Mouse (Mus musculus): ENCODE data around the gene Atp1a2. TPM values are rescaled to one million over a fixed set of nuclear protein-coding genes. Genes with fewer than 3 reads are reported as not detected.

The Atp1a2 gene
- polyA plus RNA-seq, 1 experiment from 2014 or later, result 14.9 TPM

DNA sequence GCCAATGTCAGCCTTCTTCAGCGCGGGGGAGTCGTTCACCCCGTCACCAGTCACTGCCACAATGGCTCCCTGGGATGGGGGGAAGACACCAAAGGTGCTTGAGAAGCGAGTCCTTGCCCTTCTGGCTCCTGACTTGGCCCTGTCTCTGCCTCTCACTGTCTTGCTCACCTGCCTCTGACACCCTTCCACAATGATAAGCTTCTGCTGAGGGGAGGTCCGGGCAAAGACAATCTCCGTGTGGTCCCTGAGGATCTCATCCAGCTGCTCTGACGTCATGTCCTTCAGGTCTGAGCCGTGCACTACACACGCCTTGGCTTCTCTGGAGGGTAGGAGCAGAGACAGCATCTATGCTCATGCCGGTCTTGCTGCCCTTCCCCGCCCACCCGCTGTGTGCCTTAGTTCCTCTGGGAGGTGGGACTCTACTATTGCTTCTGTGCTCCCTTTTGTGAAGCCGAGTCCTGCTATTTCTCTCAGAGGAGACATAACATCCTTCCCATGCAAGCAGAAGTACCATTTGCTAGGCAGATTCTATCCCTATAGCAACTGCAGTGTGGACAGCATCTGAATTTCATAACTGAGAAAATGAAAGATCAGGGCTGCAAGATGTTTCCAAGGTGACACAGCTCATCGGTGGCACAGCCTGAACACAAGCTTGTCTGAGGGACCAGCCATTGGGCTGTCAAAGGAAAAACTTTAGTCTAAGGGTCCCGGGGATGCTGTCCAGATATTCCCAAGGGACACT lies 17.9 kb downstream of the Atp1a2 start:
- ATAC-seq (ENCODE audit: low FRiP score, low read depth), result no peak
- H3K4me1 ChIP-seq, result no peaks in the 10 kb centered on the region
- no peaks in the 10 kb centered on the region for H3K9me3 ChIP-seq
- no peak overlapping the region for H3K4me2 ChIP-seq (replicated peaks)
- no peaks in the 10 kb centered on the region for H3K36me3 ChIP-seq
- H3K9ac ChIP-seq, result no peak overlapping the region
- H3K4me3 ChIP-seq, result no peak overlapping the region
- H3K27ac ChIP-seq, result no peak overlapping the region
- WGBS, result 82% methylated on average over 16 of the region's 16 CpGs
- H3K27me3 ChIP-seq (replicated peaks), result no peaks in the 10 kb centered on the region

DNA sequence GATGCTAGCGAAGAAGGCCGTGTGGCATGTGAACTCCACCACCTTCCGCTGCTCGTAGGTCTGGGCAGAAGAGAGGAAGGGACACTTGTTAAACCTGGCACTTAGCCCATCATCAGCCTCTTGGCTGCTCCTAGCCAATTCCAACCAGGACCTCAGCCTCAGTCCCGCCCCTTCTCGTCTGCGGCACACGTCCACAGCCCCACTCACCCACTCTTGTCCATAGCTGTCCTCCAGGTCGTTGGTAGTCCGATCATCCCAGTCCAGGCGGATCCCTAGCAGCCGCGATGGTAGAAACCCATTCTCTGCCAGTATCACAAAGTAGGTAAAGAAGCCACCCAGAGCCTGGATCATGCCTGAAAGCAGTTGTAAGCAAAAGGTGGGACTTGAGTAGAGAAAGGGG lies 19.5 kb downstream of the Atp1a2 start:
- no peaks in the 10 kb centered on the region for H3K4me1 ChIP-seq
- H3K9me3 ChIP-seq, result no peaks in the 10 kb centered on the region
- ATAC-seq (ENCODE audit: low FRiP score, low read depth), result no peak
- no peak overlapping the region for H3K4me3 ChIP-seq
- no peaks in the 10 kb centered on the region for H3K36me3 ChIP-seq
- no peak overlapping the region for H3K4me2 ChIP-seq (replicated peaks)
- H3K27me3 ChIP-seq (replicated peaks), result no peaks in the 10 kb centered on the region
- 96% methylated on average over 13 of the region's 13 CpGs for WGBS
- H3K27ac ChIP-seq, result no peak overlapping the region
- H3K9ac ChIP-seq, result no peak overlapping the region

- H3K4me1 ChIP-seq, result no peaks in the 10 kb centered on the region
- no peak overlapping the region for H3K4me2 ChIP-seq (replicated peaks)
- no peaks in the 10 kb centered on the region for H3K9me3 ChIP-seq
- H3K27ac ChIP-seq, result no peak overlapping the region
- no peak overlapping the region for H3K4me3 ChIP-seq
- H3K36me3 ChIP-seq, result no peaks in the 10 kb centered on the region
- H3K27me3 ChIP-seq (replicated peaks), result no peaks in the 10 kb centered on the region
- 86% methylated on average over 3 of the region's 3 CpGs for WGBS
- H3K9ac ChIP-seq, result no peak overlapping the region
- ATAC-seq (ENCODE audit: low FRiP score, low read depth), result no peak
Measured at GRCm38 (mm10) chr1:172277172-172277571, 20.7 kb downstream of the Atp1a2 start.

DNA sequence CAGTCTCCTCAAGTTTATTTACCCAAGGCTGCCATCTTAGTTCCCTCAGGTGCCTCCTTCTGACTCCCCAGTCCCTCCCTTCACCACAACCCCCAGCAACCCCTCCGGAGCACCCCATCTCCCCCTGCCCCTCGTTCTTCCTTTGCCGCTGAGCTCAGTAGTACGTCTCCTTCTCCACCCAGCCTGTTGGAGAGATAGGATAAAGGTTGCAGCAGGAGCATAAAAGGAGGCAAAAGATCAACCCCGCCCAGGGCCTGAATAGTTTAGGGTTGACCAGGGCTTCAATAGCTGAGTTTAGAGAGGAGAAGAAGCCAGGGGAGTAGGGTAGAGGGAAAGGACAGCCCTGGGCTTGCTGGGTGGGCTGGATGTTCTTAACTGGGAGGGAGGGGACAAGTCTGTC lies 23.3 kb downstream of the Atp1a2 start:
- Histone ChIP-seq H3K4me3 (no peak overlapping the region), H3K9me3 (no peaks in the 10 kb centered on the region), H3K4me1 (peaks cover 9% of the 10 kb centered on the region), H3K27ac (no peak overlapping the region), H3K36me3 (no peaks in the 10 kb centered on the region), H3K9ac (no peak overlapping the region), H3K4me2 (replicated peaks) (no peak overlapping the region), H3K27me3 (replicated peaks) (no peaks in the 10 kb centered on the region)
- no peak for ATAC-seq (ENCODE audit: low FRiP score, low read depth)
- 74% methylated on average over 5 of the region's 5 CpGs for WGBS

GRCm38 (mm10) chr1:172274116-172274515 lies 23.7 kb downstream of the Atp1a2 start:
- H3K27ac ChIP-seq, result no peak overlapping the region
- H3K9me3 ChIP-seq, result no peaks in the 10 kb centered on the region
- H3K27me3 ChIP-seq (replicated peaks), result no peaks in the 10 kb centered on the region
- no peak overlapping the region for H3K4me3 ChIP-seq
- WGBS, result 75% methylated on average over 5 of the region's 5 CpGs
- no peaks in the 10 kb centered on the region for H3K36me3 ChIP-seq
- no peak overlapping the region for H3K4me2 ChIP-seq (replicated peaks)
- peaks cover 9% of the 10 kb centered on the region for H3K4me1 ChIP-seq
- no peak for ATAC-seq (ENCODE audit: low FRiP score, low read depth)
- H3K9ac ChIP-seq, result no peak overlapping the region

GRCm38 (mm10) chr1:172273386-172273785 lies 24.5 kb downstream of the Atp1a2 start:
- H3K4me3 ChIP-seq, result no peak overlapping the region
- H3K27ac ChIP-seq, result no peak overlapping the region
- H3K27me3 ChIP-seq (replicated peaks), result no peaks in the 10 kb centered on the region
- no peak for ATAC-seq (ENCODE audit: low FRiP score, low read depth)
- H3K4me1 ChIP-seq, result peaks cover 9% of the 10 kb centered on the region
- H3K9me3 ChIP-seq, result no peaks in the 10 kb centered on the region
- H3K4me2 ChIP-seq (replicated peaks), result no peak overlapping the region
- no peak overlapping the region for H3K9ac ChIP-seq
- no peaks in the 10 kb centered on the region for H3K36me3 ChIP-seq
- WGBS, result 91% methylated on average over 6 of the region's 6 CpGs

DNA sequence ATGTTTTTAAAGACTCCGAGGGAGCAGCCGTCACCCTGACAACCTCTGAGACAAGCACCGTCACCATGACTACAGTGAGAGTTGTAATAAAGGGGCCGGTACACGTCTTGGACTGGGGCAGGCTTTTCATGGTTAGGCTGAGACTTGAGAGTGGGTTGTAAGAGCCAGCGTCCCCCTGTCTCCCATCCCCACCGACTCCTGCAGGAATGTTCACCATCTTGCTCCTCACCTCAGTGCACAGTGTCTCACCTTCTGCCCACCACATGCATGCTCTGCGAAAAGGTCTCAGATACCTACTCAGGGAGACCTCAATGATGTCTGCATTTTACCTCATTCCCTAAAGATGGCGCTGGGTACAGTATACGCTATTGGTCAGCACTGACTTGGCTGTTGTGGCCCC lies 26.1 kb downstream of the Atp1a2 start:
- ATAC-seq (ENCODE audit: low FRiP score, low read depth), result peak; percentile 78
- Histone ChIP-seq H3K4me1 (peaks cover 9% of the 10 kb centered on the region), H3K4me2 (replicated peaks) (peak overlapping the region; percentile 5; the same call in 1 of the 2 replicates), H3K4me3 (no peak overlapping the region), H3K36me3 (no peaks in the 10 kb centered on the region), H3K9ac (no peak overlapping the region), H3K9me3 (no peaks in the 10 kb centered on the region), H3K27ac (no peak overlapping the region), H3K27me3 (replicated peaks) (no peaks in the 10 kb centered on the region)
- 42% methylated on average over 10 of the region's 10 CpGs for WGBS

DNA sequence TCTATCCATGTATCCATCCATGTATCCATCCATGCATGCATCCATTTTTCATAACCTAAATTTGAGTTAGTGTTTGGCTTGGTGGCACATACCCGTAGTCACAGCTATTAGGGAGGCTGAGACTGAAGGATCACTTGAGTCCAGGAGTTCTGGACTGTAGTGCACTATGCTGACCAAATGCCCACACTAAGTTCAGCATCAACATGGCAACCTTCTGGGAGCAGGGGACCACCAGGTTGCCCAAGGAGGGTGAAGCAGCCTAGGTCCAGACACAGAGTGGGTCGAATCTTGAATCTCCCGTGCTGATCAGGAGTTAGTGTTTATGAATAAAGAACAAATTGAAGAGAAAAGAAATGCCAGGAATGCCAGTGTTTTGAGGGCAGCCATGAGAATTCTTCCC lies 26.7 kb downstream of the Atp1a2 start:
- H3K27ac ChIP-seq, result no peak overlapping the region

DNA sequence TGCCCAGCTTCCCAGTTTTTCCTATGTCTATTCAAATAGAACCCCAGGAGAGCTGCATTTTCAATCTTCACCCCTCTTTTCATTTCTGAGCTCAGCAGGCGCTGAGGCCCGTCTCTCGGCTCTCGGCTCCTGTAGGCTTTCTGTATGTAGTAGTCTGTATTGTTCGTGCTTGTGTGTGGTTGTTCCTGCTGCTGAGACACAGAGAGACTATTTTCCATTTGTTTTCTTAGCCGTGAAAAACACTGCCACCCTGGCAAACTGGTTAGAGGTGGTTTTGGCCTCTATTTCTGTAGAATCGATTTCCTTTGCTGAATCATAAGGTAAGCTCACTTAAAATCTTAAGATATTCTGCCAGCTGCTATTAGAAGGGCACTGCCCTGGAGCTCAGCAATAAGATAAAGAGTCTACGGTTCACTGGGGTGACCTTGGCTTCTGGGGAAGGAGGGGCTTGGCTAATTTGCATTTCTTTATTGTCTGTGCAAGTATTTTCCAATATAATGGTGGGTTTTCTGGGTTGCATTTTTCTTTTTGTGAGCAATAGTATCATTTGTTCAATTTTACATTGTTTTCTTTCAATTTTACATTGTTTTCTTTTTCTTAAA lies 36.3 kb downstream of the Atp1a2 start, which contains the start of gene Igsf8:
Gene Igsf8 (plus strand): TSS at position 165 of the 602 bp plus-strand sequence.
- Histone ChIP-seq H3K4me1 (peaks cover 12% of the 10 kb centered on the region; the same call in 1 of the 2 replicates), H3K27ac (0 out of 2 replicates have a peak within 1 kb of the TSS, but pooled peaks have one; percentile 2), H3K27me3 (replicated peaks) (no peaks in the 10 kb centered on the region), H3K4me3 (no peak within 1 kb of the TSS), H3K4me2 (replicated peaks) (no peak within 1 kb of the TSS), H3K9me3 (no peaks in the 10 kb centered on the region), H3K9ac (no peak within 1 kb of the TSS), H3K36me3 (no peaks in the 10 kb centered on the region)
- WGBS, result 22% methylated on average over 8 of the region's 8 CpGs
- ATAC-seq (ENCODE audit: low FRiP score, low read depth), result peak; percentile 71

More for the DNA sequence above, 26.7 kb downstream of the Atp1a2 start:
- no peaks in the 10 kb centered on the region for H3K27me3 ChIP-seq (replicated peaks)
- H3K36me3 ChIP-seq, result no peaks in the 10 kb centered on the region
- WGBS, result 71% methylated on average over 3 of the region's 3 CpGs
- H3K9ac ChIP-seq, result no peak overlapping the region
- H3K4me2 ChIP-seq (replicated peaks), result peak overlapping the region; percentile 5; the same call in 1 of the 2 replicates
- H3K4me3 ChIP-seq, result no peak overlapping the region
- no peaks in the 10 kb centered on the region for H3K9me3 ChIP-seq
- 0 out of 2 replicates have a peak, but pooled peaks have one; percentile 33 for ATAC-seq (ENCODE audit: low FRiP score, low read depth)
- H3K4me1 ChIP-seq, result peaks cover 9% of the 10 kb centered on the region

GRCm38 (mm10) chr1:172258314-172258713 lies 39.5 kb downstream of the Atp1a2 start, which contains the start of gene Atp1a4:
Atp1a4 (minus strand) TSS chr1:172258414.
- 91% methylated on average over 6 of the region's 6 CpGs for WGBS
- H3K4me1 ChIP-seq, result peaks cover 12% of the 10 kb centered on the region; the same call in 1 of the 2 replicates
- no peak within 1 kb of the TSS for H3K27ac ChIP-seq
- no peak within 1 kb of the TSS for H3K4me2 ChIP-seq (replicated peaks)
- no peaks in the 10 kb centered on the region for H3K9me3 ChIP-seq
- no peak for ATAC-seq (ENCODE audit: low FRiP score, low read depth)
- H3K9ac ChIP-seq, result no peak within 1 kb of the TSS
- no peaks in the 10 kb centered on the region for H3K27me3 ChIP-seq (replicated peaks)
- H3K36me3 ChIP-seq, result no peaks in the 10 kb centered on the region
- H3K4me3 ChIP-seq, result no peak within 1 kb of the TSS

- Histone ChIP-seq H3K27ac (no peak overlapping the region), H3K9ac (no peak overlapping the region), H3K4me2 (replicated peaks) (no peak overlapping the region), H3K4me1 (no peaks in the 10 kb centered on the region; the same call in 1 of the 2 replicates), H3K27me3 (replicated peaks) (no peaks in the 10 kb centered on the region), H3K9me3 (no peaks in the 10 kb centered on the region), H3K36me3 (no peaks in the 10 kb centered on the region), H3K4me3 (no peak overlapping the region)
- 46% methylated on average over 2 of the region's 2 CpGs for WGBS
- peak; percentile 48; the same call in 1 of the 2 replicates for ATAC-seq (ENCODE audit: low FRiP score, low read depth)
Measured at GRCm38 (mm10) chr1:172247679-172248078, 50.2 kb downstream of the Atp1a2 start.

GRCm38 (mm10) chr1:172247216-172247615 lies 50.6 kb downstream of the Atp1a2 start:
- no peak overlapping the region for H3K27ac ChIP-seq
- WGBS, result 73% methylated on average over 4 of the region's 4 CpGs
- H3K27me3 ChIP-seq (replicated peaks), result no peaks in the 10 kb centered on the region
- no peaks in the 10 kb centered on the region for H3K9me3 ChIP-seq
- no peaks in the 10 kb centered on the region; the same call in 1 of the 2 replicates for H3K4me1 ChIP-seq
- H3K36me3 ChIP-seq, result no peaks in the 10 kb centered on the region
- no peak overlapping the region for H3K4me3 ChIP-seq
- H3K4me2 ChIP-seq (replicated peaks), result no peak overlapping the region
- no peak overlapping the region for H3K9ac ChIP-seq
- ATAC-seq (ENCODE audit: low FRiP score, low read depth), result no peak
